Mouse (Mus musculus): ENCODE measurements around the gene Ptprn2. TPM values are rescaled to one million over a fixed set of nuclear protein-coding genes. Genes with fewer than 3 reads are reported as not detected.

The Ptprn2 gene
- polyA plus RNA-seq, 1 experiment from 2014 or later: 0.79 TPM

GRCm38 (mm10) chr12:117077664-117078063 lies 592.1 kb downstream of the Ptprn2 start:
- H3K36me3 ChIP-seq (replicated peaks; ENCODE audit: control insufficient read depth, insufficient read depth, low read depth, low read length): no peaks in the 10 kb centered on the region
- WGBS: 83% methylated on average over 7 of the region's 7 CpGs
- no peaks in the 10 kb centered on the region for H3K27me3 ChIP-seq (ENCODE audit: control insufficient read depth, insufficient read depth, low read length)
- no peak overlapping the region for H3K9ac ChIP-seq (replicated peaks; ENCODE audit: low read length)
- no peak overlapping the region for H3K4me2 ChIP-seq (ENCODE audit: low read depth, low read length)
- no peak for ATAC-seq (replicated peaks; ENCODE audit: insufficient number of reproducible peaks, low FRiP score, low TSS enrichment, low read depth)
- H3K4me1 ChIP-seq (ENCODE audit: control insufficient read depth, insufficient read depth, low read length): no peaks in the 10 kb centered on the region
- no peaks in the 10 kb centered on the region for H3K9me3 ChIP-seq (replicated peaks; ENCODE audit: control insufficient read depth, low read length)
- no peak for DNase-seq (ENCODE audit: low spot score)
- no peak overlapping the region for H3K4me3 ChIP-seq (ENCODE audit: low read depth, low read length)
- H3K27ac ChIP-seq (replicated peaks; ENCODE audit: low read depth, low read length): no peak overlapping the region

GRCm38 (mm10) chr12:117078945-117079344 lies 593.4 kb downstream of the Ptprn2 start:
- Histone ChIP-seq H3K4me2 (ENCODE audit: low read depth, low read length) (no peak overlapping the region), H3K4me1 (ENCODE audit: control insufficient read depth, insufficient read depth, low read length) (no peaks in the 10 kb centered on the region), H3K36me3 (replicated peaks; ENCODE audit: control insufficient read depth, insufficient read depth, low read depth, low read length) (no peaks in the 10 kb centered on the region), H3K27ac (replicated peaks; ENCODE audit: low read depth, low read length) (no peak overlapping the region), H3K9me3 (replicated peaks; ENCODE audit: control insufficient read depth, low read length) (no peaks in the 10 kb centered on the region), H3K9ac (replicated peaks; ENCODE audit: low read length) (no peak overlapping the region), H3K27me3 (ENCODE audit: control insufficient read depth, insufficient read depth, low read length) (no peaks in the 10 kb centered on the region), H3K4me3 (ENCODE audit: low read depth, low read length) (no peak overlapping the region)
- 83% methylated on average over 5 of the region's 5 CpGs for WGBS
- no peak for ATAC-seq (replicated peaks; ENCODE audit: insufficient number of reproducible peaks, low FRiP score, low TSS enrichment, low read depth)
- DNase-seq (ENCODE audit: low spot score): no peak

- WGBS: 76% methylated on average over 2 of the region's 2 CpGs
- ATAC-seq (replicated peaks; ENCODE audit: insufficient number of reproducible peaks, low FRiP score, low TSS enrichment, low read depth): no peak
Measured at GRCm38 (mm10) chr12:117079724-117080123, 594.2 kb downstream of the Ptprn2 start.

GRCm38 (mm10) chr12:117083856-117084701 lies 598.6 kb downstream of the Ptprn2 start:
- Histone ChIP-seq H3K4me2 (ENCODE audit: low read depth, low read length) (no peak overlapping the region), H3K9ac (replicated peaks; ENCODE audit: low read length) (no peak overlapping the region), H3K9me3 (replicated peaks; ENCODE audit: control insufficient read depth, low read length) (no peaks in the 10 kb centered on the region), H3K27me3 (ENCODE audit: control insufficient read depth, insufficient read depth, low read length) (no peaks in the 10 kb centered on the region), H3K36me3 (replicated peaks; ENCODE audit: control insufficient read depth, insufficient read depth, low read depth, low read length) (no peaks in the 10 kb centered on the region), H3K4me1 (ENCODE audit: control insufficient read depth, insufficient read depth, low read length) (no peaks in the 10 kb centered on the region), H3K27ac (replicated peaks; ENCODE audit: low read depth, low read length) (no peak overlapping the region), H3K4me3 (ENCODE audit: low read depth, low read length) (no peak overlapping the region)
- WGBS: 76% methylated on average over 3 of the region's 3 CpGs
- ATAC-seq (replicated peaks; ENCODE audit: insufficient number of reproducible peaks, low FRiP score, low TSS enrichment, low read depth) (no peak), DNase-seq (ENCODE audit: low spot score) (peak; percentile 6)

More at GRCm38 (mm10) chr12:117079724-117080123, 594.2 kb downstream of the Ptprn2 start:
- Histone ChIP-seq H3K27me3 (ENCODE audit: control insufficient read depth, insufficient read depth, low read length) (no peaks in the 10 kb centered on the region), H3K9ac (replicated peaks; ENCODE audit: low read length) (no peak overlapping the region), H3K4me2 (ENCODE audit: low read depth, low read length) (no peak overlapping the region), H3K36me3 (replicated peaks; ENCODE audit: control insufficient read depth, insufficient read depth, low read depth, low read length) (no peaks in the 10 kb centered on the region), H3K9me3 (replicated peaks; ENCODE audit: control insufficient read depth, low read length) (no peaks in the 10 kb centered on the region), H3K4me1 (ENCODE audit: control insufficient read depth, insufficient read depth, low read length) (no peaks in the 10 kb centered on the region), H3K4me3 (ENCODE audit: low read depth, low read length) (no peak overlapping the region), H3K27ac (replicated peaks; ENCODE audit: low read depth, low read length) (no peak overlapping the region)
- no peak for DNase-seq (ENCODE audit: low spot score)

GRCm38 (mm10) chr12:117084702-117085409 lies 599.3 kb downstream of the Ptprn2 start:
- no peaks in the 10 kb centered on the region for H3K9me3 ChIP-seq (replicated peaks; ENCODE audit: control insufficient read depth, low read length)
- H3K4me2 ChIP-seq (ENCODE audit: low read depth, low read length): no peak overlapping the region
- DNase-seq (ENCODE audit: low spot score) (no peak), ATAC-seq (replicated peaks; ENCODE audit: insufficient number of reproducible peaks, low FRiP score, low TSS enrichment, low read depth) (no peak)
- H3K4me1 ChIP-seq (ENCODE audit: control insufficient read depth, insufficient read depth, low read length): no peaks in the 10 kb centered on the region
- WGBS: 53% methylated on average over 5 of the region's 5 CpGs
- no peak overlapping the region for H3K9ac ChIP-seq (replicated peaks; ENCODE audit: low read length)
- no peak overlapping the region for H3K4me3 ChIP-seq (ENCODE audit: low read depth, low read length)
- no peaks in the 10 kb centered on the region for H3K36me3 ChIP-seq (replicated peaks; ENCODE audit: control insufficient read depth, insufficient read depth, low read depth, low read length)
- H3K27ac ChIP-seq (replicated peaks; ENCODE audit: low read depth, low read length): no peak overlapping the region
- H3K27me3 ChIP-seq (ENCODE audit: control insufficient read depth, insufficient read depth, low read length): no peaks in the 10 kb centered on the region

- WGBS: 80% methylated on average over 1 of the region's 1 CpGs
- no peaks in the 10 kb centered on the region for H3K27me3 ChIP-seq (ENCODE audit: control insufficient read depth, insufficient read depth, low read length)
- no peaks in the 10 kb centered on the region for H3K36me3 ChIP-seq (replicated peaks; ENCODE audit: control insufficient read depth, insufficient read depth, low read depth, low read length)
- ATAC-seq (replicated peaks; ENCODE audit: insufficient number of reproducible peaks, low FRiP score, low TSS enrichment, low read depth) (no peak), DNase-seq (ENCODE audit: low spot score) (no peak)
- no peak overlapping the region for H3K9ac ChIP-seq (replicated peaks; ENCODE audit: low read length)
- no peak overlapping the region for H3K4me2 ChIP-seq (ENCODE audit: low read depth, low read length)
- H3K9me3 ChIP-seq (replicated peaks; ENCODE audit: control insufficient read depth, low read length): no peaks in the 10 kb centered on the region
- no peak overlapping the region for H3K4me3 ChIP-seq (ENCODE audit: low read depth, low read length)
- no peak overlapping the region for H3K27ac ChIP-seq (replicated peaks; ENCODE audit: low read depth, low read length)
- H3K4me1 ChIP-seq (ENCODE audit: control insufficient read depth, insufficient read depth, low read length): no peaks in the 10 kb centered on the region
Measured at GRCm38 (mm10) chr12:117085661-117086335, 600.3 kb downstream of the Ptprn2 start.

GRCm38 (mm10) chr12:117092345-117093107 lies 607.0 kb downstream of the Ptprn2 start:
- H3K27me3 ChIP-seq (ENCODE audit: control insufficient read depth, insufficient read depth, low read length): no peaks in the 10 kb centered on the region
- no peaks in the 10 kb centered on the region for H3K36me3 ChIP-seq (replicated peaks; ENCODE audit: control insufficient read depth, insufficient read depth, low read depth, low read length)
- H3K4me1 ChIP-seq (ENCODE audit: control insufficient read depth, insufficient read depth, low read length): no peaks in the 10 kb centered on the region
- no peak overlapping the region for H3K4me2 ChIP-seq (ENCODE audit: low read depth, low read length)
- no peak overlapping the region for H3K27ac ChIP-seq (replicated peaks; ENCODE audit: low read depth, low read length)
- no peak overlapping the region for H3K4me3 ChIP-seq (ENCODE audit: low read depth, low read length)
- DNase-seq (ENCODE audit: low spot score) (no peak), ATAC-seq (replicated peaks; ENCODE audit: insufficient number of reproducible peaks, low FRiP score, low TSS enrichment, low read depth) (no peak)
- 92% methylated on average over 4 of the region's 4 CpGs for WGBS
- H3K9me3 ChIP-seq (replicated peaks; ENCODE audit: control insufficient read depth, low read length): no peaks in the 10 kb centered on the region
- no peak overlapping the region for H3K9ac ChIP-seq (replicated peaks; ENCODE audit: low read length)
